Mouse (Mus musculus) layer of hippocampus, postnatal 10 days (tissue): ENCODE results near the gene Gm10972. TPM values are rescaled to one million over a fixed set of nuclear protein-coding genes. Genes with fewer than 3 reads are reported as not detected.
"Not testable (repeated sequence)": the region's sequence is repeated elsewhere in the genome, so short reads cannot be mapped to it uniquely, and the experiment has no call there.

Source experiments
- DNase-seq, 2 experiments: peaks; one replicate each; pipeline ENCODE4 v3.0.0; 2021; ENCODE audit warnings: low spot score in 2 of 2
- total RNA-seq, 2 experiments: library from RNA; stranded (reverse); gene quantifications; 2 replicates each; pipeline ENCODE4 v1.2.3; 2021

Gm10972 gene
- total RNA-seq, 2 experiments from 2014 or later = not detected

- DNase-seq = peak; percentile 36 to 56
Measured at GRCm38 (mm10) chr3:94658740-94659095, 15.8 kb downstream of the Gm10972 start, which contains the start of gene Tuft1. Gene Tuft1 (minus strand): TSS chr3:94658872.

DNA sequence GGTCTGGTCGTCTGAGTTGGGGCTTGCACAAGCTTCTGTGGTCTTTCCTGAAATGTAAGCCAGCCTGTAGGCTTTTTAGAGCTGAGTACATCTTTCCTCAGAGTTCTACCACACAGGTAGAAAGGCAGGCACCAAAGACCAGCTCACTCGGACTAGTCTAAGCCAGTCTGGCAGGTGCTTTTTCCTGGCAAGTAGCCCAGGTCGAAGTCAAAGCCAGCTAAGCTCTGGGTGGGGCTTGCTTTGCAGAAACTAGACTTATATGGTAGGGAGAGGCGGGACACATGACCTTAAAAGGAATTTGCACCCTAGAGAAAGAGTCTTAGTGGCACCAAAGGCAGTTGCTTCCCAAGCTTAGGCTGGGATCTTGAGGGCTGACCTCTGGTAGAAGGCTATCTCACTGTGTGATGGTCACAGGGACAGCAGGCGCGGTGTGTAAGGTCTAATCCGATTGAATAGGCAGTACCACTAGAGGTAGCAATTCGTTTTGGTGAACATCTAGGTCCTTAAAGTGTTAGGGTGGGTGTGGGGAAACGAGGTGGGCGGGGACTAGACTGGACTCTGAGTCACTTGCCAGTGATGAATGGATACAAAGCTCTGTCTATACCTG lies 16.3 kb downstream of the Gm10972 start:
- DNase-seq = not testable (repeated sequence)

DNA sequence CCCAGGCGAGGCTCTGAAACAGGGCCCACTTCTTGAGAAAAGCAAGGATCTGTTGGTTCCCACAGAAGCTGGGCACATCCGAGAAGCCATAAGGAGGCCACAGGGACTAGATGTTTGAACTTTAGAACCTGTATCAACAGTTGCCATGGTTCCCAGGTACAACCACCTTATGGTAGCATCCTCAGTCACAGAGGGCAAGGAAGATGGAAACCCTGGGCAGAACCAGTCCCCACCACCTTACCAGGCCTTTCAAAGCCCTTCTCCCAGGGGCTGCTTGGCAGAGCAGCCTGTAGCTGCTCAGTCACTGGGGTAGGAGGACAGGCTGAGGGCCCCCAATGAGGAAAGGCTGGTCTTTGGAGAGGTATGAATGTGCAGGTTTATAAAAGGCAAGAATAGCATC lies 17.9 kb downstream of the Gm10972 start:
- DNase-seq = not testable (repeated sequence)

GRCm38 (mm10) chr3:94665060-94665802 lies 22.3 kb downstream of the Gm10972 start:
- DNase-seq = not testable (repeated sequence)

DNA sequence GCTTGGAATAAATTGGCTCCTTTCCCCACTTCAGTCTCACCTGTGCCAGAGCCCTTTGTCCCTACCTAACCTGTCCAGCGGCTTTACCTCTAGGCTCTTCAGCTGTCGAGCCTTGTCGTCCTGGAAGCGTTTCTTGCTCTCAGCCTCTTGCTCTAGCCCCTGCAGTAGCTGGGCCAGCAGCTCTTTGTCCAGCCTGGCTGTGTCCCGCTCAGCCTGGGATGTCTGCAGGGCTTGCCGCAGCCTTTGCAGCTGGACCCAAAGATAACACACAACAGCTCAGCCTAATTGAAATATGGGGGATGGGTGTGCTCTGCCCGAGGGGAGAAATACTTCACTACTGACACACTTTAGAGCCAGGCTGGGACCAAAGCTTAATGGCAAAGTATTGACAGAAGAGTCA lies 23.0 kb downstream of the Gm10972 start:
- not testable (repeated sequence) for DNase-seq

- not testable (repeated sequence) for DNase-seq
Measured at GRCm38 (mm10) chr3:94675101-94675500, 32.2 kb downstream of the Gm10972 start.

- DNase-seq = no peak
Measured at GRCm38 (mm10) chr3:94679351-94679841, 36.5 kb downstream of the Gm10972 start.

GRCm38 (mm10) chr3:94680032-94680431 lies 37.1 kb downstream of the Gm10972 start:
- not testable (repeated sequence) for DNase-seq

DNA sequence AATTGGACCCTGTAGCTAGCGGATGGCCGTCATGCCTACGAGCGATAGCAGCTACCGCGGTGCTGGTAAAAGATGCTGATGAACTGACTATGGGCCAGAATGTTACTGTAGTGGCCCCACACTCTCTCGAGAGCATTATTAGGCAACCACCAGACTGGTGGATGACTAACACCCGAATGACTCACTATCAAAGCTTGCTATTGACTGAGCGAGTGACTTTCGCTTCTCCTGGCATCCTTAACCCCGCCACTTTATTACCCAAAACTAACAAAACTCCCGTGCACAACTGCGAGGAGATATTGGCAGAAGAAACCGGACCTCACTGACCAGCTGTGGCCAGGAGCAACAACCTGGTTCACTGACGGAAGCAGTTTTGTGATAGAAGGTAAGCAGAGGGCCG lies 37.9 kb downstream of the Gm10972 start:
- DNase-seq = no peak

DNA sequence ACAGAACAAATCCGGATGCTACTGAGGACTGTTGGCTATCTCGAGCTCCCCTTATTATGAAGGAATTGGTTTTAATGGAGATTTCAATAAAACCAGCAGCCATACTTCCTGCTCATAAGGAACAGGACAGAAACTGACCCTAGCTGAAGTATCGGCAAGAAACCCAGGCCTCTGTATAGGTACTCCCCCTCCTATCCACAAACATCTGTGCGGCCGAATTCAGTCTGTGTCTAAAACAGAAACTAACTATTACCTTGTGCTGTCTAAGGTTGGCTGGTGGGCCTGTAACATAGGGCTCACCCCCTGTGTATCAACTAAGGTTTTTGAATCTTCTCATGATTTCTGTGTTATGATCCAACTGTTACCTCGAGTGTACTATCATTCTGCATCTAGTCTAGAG lies 40.7 kb downstream of the Gm10972 start:
- no peak for DNase-seq

DNA sequence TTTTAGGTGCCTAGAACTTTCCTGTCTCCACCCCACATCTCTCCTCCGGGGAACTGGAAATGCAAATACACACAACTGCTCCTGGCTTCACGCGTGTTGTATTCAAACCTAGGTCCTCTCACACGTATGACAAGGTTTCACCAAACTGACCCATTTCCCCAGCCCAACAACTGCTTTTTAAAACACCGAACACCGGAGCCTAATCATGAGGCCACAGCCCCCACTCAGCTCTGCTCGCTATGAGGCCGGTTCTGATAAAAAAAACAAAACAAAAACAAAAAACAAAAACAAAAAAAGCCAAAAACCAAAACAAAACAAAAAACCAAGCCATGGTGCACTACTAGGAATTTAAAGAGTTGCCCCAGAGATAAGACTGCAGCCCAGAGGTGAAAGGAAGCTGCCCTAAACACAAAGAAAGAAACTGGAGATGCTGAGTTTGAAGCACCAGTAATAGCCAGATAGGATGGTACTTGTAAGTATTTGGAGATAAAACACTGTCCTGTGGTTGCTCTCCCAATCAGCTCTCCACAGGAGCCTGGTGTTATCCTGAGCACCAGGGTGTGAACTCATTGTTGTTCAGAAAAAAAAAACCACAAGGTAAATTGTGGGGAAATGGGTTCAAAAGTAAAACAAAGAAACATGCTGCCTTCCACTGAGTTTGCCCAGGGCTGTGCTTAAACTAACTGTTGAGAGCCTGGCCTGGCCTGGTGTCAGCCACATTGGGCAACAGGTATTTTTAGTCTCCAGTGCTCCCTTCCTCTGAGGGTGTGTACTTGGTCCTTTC lies 43.3 kb downstream of the Gm10972 start:
- DNase-seq = not testable (repeated sequence)

- not testable (repeated sequence) for DNase-seq
Measured at GRCm38 (mm10) chr3:94688698-94689097, 45.8 kb downstream of the Gm10972 start.

DNA sequence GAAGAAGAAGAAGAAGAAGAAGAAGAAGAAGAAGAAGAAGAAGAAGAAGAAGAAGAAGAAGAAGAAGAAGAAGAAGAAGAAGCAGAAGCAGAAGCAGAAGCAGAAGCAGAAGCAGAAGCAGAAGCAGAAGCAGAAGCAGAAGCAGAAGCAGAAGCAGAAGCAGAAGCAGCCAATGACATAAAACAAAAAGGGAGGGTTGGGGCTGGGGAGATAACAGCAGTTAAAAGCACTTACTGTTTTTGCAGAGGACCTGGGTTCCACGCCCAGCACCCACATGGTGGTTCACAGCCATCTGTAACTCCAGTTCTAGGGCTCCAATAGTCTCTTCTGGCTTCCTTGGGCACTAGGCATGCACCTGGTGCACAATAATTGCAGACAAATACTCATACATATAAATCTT lies 46.3 kb downstream of the Gm10972 start:
- DNase-seq = not testable (repeated sequence)

GRCm38 (mm10) chr3:94690162-94690561 lies 47.2 kb downstream of the Gm10972 start:
- DNase-seq = not testable (repeated sequence)

GRCm38 (mm10) chr3:94690616-94691247 lies 47.8 kb downstream of the Gm10972 start:
- DNase-seq = no peak

DNA sequence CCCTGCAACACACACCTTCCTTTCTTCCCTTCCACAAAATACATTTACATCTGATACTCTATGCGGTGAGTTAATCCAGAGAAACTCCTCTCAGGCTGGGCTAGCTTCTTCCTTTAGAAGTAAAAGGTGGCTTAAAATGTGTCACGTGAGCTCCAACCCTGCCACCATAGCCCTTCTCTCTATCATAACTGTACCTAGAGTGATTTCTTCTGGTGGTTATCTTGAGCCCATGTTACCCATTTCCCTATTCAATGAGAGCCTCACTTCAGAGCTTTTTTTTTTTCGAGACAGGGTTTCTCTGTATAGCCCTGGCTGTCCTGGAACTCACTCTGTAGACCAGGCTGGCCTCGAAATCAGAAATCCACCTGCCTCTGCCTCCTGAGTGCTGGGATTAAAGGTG lies 48.8 kb downstream of the Gm10972 start:
- not testable (repeated sequence) for DNase-seq

Other genes with a start within 250 kb of the Gm10972 start
- gene Lingo4, start 244.6 kb upstream of the Gm10972 start, total RNA-seq = 1 to 10 TPM; 1.3 to 1.5 TPM
- gene Tdrkh, start 229.8 kb upstream of the Gm10972 start, total RNA-seq = 10 to 100 TPM; 43.9 to 47.7 TPM
- gene Mrpl9, start 199.8 kb upstream of the Gm10972 start, total RNA-seq = 10 to 100 TPM; 45.3 to 48.8 TPM
- gene Oaz3, start 199.2 kb upstream of the Gm10972 start, total RNA-seq = not detected
- gene Celf3, start 164.8 kb upstream of the Gm10972 start, total RNA-seq = 100 to 1,000 TPM; 222 to 249 TPM
- 1 to 10 TPM; 5.7 to 8.8 TPM for gene Riiad1, start 162.8 kb upstream of the Gm10972 start, total RNA-seq
- gene Snx27, start 60.4 kb upstream of the Gm10972 start, total RNA-seq = 10 to 100 TPM; 80.2 to 88.8 TPM
- 1 to 10 TPM; 2.6 to 3.1 TPM for gene Tuft1, start 15.8 kb downstream of the Gm10972 start, total RNA-seq
- gene Selenbp2, start 50.4 kb downstream of the Gm10972 start, total RNA-seq = not detected
- 1 to 10 TPM; 6.3 to 8.6 TPM for gene Cgn, start 143.4 kb downstream of the Gm10972 start, total RNA-seq
- gene Pogz, start 194.5 kb downstream of the Gm10972 start, total RNA-seq = 10 to 100 TPM; 56.0 to 57.3 TPM
- gene Psmb4, start 243.8 kb downstream of the Gm10972 start, total RNA-seq = 100 to 1,000 TPM; 289 to 312 TPM